Mouse (Mus musculus): Measurements from ENCODE around the gene Fmnl2.

DNA sequence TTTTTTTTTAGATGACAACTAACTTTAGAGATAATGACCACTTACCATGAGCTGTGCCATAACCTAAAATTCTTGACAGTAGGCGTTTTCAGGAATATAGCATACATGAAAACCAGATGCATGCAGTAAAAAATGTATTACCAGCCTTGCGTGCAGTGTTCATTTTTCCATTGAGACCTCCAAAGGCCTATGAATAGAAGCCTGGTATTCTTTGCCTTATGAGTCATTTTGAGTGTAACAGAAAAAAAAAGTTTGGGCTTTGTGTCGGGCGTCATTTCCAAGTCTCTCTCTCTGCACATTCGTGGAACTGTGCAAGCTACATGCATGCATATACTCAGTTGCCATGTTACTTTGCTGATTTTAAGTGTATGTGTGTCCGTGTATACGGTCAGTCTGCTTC lies 123.5 kb downstream of the Fmnl2 start:
- TF ChIP-seq GATA1 (IDR thresholded peaks at IDR 0.05; ENCODE audit: borderline replicate concordance, low read length) (no peak), FLI1 (IDR thresholded peaks at IDR 0.05; ENCODE audit: low read length) (no peak)
